Mouse (Mus musculus) c-Kit-positive CD71-positive TER-119-positive erythroid progenitor cells, embryonic 14.5 days (primary cell): ENCODE measurements around the gene Sdk1.

Experiments
- DNase-seq: peaks from one replicate; pipeline ENCODE4 v3.0.0-alpha.2; 2013; ENCODE audit warnings: low spot score

Sdk1 gene

GRCm38 (mm10) chr5:142127779-142128178 is 886.5 kb downstream of the Sdk1 start:
- no peak for DNase-seq

GRCm38 (mm10) chr5:142128181-142128611 is 886.9 kb downstream of the Sdk1 start:
- no peak for DNase-seq

GRCm38 (mm10) chr5:142130004-142130403 is 888.7 kb downstream of the Sdk1 start:
- no peak for DNase-seq

GRCm38 (mm10) chr5:142139978-142140377 is 898.7 kb downstream of the Sdk1 start:
- no peak for DNase-seq

GRCm38 (mm10) chr5:142149594-142149993 is 908.3 kb downstream of the Sdk1 start:
- DNase-seq = no peak

GRCm38 (mm10) chr5:142150756-142151155 is 909.5 kb downstream of the Sdk1 start:
- no peak for DNase-seq

- DNase-seq = no peak
Measured at GRCm38 (mm10) chr5:142156868-142157852, 915.9 kb downstream of the Sdk1 start.

GRCm38 (mm10) chr5:142163483-142163882 is 922.2 kb downstream of the Sdk1 start:
- DNase-seq = no peak

- DNase-seq = no peak
Measured at GRCm38 (mm10) chr5:142173636-142174035, 932.3 kb downstream of the Sdk1 start.

GRCm38 (mm10) chr5:142178164-142178563 is 936.9 kb downstream of the Sdk1 start:
- no peak for DNase-seq

- DNase-seq = no peak
Measured at GRCm38 (mm10) chr5:142179304-142179703, 938.0 kb downstream of the Sdk1 start.

- no peak for DNase-seq
Measured at GRCm38 (mm10) chr5:142181862-142182261, 940.6 kb downstream of the Sdk1 start.

- no peak for DNase-seq
Measured at GRCm38 (mm10) chr5:142188765-142189164, 947.5 kb downstream of the Sdk1 start.

- no peak for DNase-seq
Measured at GRCm38 (mm10) chr5:142209911-142210310, 968.6 kb downstream of the Sdk1 start.

GRCm38 (mm10) chr5:142212252-142212651 is 971.0 kb downstream of the Sdk1 start:
- DNase-seq = no peak

GRCm38 (mm10) chr5:142215981-142216380 is 974.7 kb downstream of the Sdk1 start:
- DNase-seq = no peak

GRCm38 (mm10) chr5:142220851-142221503 is 979.7 kb downstream of the Sdk1 start:
- no peak for DNase-seq

- no peak for DNase-seq
Measured at GRCm38 (mm10) chr5:142228957-142229810, 987.9 kb downstream of the Sdk1 start.

GRCm38 (mm10) chr5:142229811-142230205 is 988.5 kb downstream of the Sdk1 start:
- no peak for DNase-seq

GRCm38 (mm10) chr5:142240288-142240687 is 999.0 kb downstream of the Sdk1 start:
- no peak for DNase-seq

GRCm38 (mm10) chr5:142242597-142242996 is 1001.3 kb downstream of the Sdk1 start:
- DNase-seq = no peak

GRCm38 (mm10) chr5:142243069-142243468 is 1001.8 kb downstream of the Sdk1 start:
- no peak for DNase-seq
